Mouse (Mus musculus): ENCODE data around the gene Ccnb3. TPM values are rescaled to one million over a fixed set of nuclear protein-coding genes. Genes with fewer than 3 reads are reported as not detected.
"Not testable (repeated sequence)": the region's sequence is repeated elsewhere in the genome, so short reads cannot be mapped to it uniquely, and the experiment has no call there.

Gene Ccnb3
- not detected for total RNA-seq (2022)

GRCm38 (mm10) chrX:7041519-7041918, at the start of gene Ccnb3:
Gene Ccnb3, minus strand, starts transcription at chrX:7041619.
- DNase-seq (ENCODE audit: low spot score in 2 of 2), result no peak

GRCm38 (mm10) chrX:7090323-7090722, 48.9 kb upstream of the Ccnb3 start:
- DNase-seq (ENCODE audit: low spot score in 2 of 2), result no peak

GRCm38 (mm10) chrX:7085878-7086277, 44.5 kb upstream of the Ccnb3 start:
- no peak for DNase-seq (ENCODE audit: low spot score in 2 of 2)

- DNase-seq (ENCODE audit: low spot score in 2 of 2), result no peak
These were observed 38.5 kb upstream of the Ccnb3 start for GRCm38 (mm10) chrX:7079820-7080429.

- no peak for DNase-seq (ENCODE audit: low spot score in 2 of 2)
These were observed 26.6 kb upstream of the Ccnb3 start for GRCm38 (mm10) chrX:7068002-7068401.

GRCm38 (mm10) chrX:7067219-7067618, 25.8 kb upstream of the Ccnb3 start, which contains the start of gene Akap4:
Gene Akap4, plus strand, starts transcription at chrX:7067519.
- DNase-seq (ENCODE audit: low spot score in 2 of 2), result no peak

- no peak for DNase-seq (ENCODE audit: low spot score in 2 of 2)
These were observed 22.7 kb upstream of the Ccnb3 start for GRCm38 (mm10) chrX:7064109-7064508.

GRCm38 (mm10) chrX:7057634-7058033, 16.2 kb upstream of the Ccnb3 start:
- no peak for DNase-seq (ENCODE audit: low spot score in 2 of 2)

GRCm38 (mm10) chrX:7057056-7057455, 15.6 kb upstream of the Ccnb3 start:
- no peak for DNase-seq (ENCODE audit: low spot score in 2 of 2)

GRCm38 (mm10) chrX:6983916-6984315, 57.5 kb downstream of the Ccnb3 start:
- not testable (repeated sequence) for DNase-seq (ENCODE audit: low spot score in 2 of 2)

GRCm38 (mm10) chrX:6971956-6972355, 69.5 kb downstream of the Ccnb3 start:
- no peak for DNase-seq (ENCODE audit: low spot score in 2 of 2)

- no peak for DNase-seq (ENCODE audit: low spot score in 2 of 2)
These were observed 72.8 kb downstream of the Ccnb3 start for GRCm38 (mm10) chrX:6968598-6968997.

Other genes starting within 250 kb of the Ccnb3 start
- not detected for gene Akap4, start 25.9 kb upstream of the Ccnb3 start, total RNA-seq (2022)